Mouse (Mus musculus): ENCODE data around the gene B830017H08Rik. TPM values are rescaled to one million over a fixed set of nuclear protein-coding genes. Genes with fewer than 3 reads are reported as not detected.
A peak's percentile ranks its signal among the peaks of the same experiment; 100 is the strongest.

B830017H08Rik gene
- polyA plus RNA-seq (2014; fragmentation: Nextera tagmentation; extraction: Ambion mirVana), result not detected in 2 replicates

DNA sequence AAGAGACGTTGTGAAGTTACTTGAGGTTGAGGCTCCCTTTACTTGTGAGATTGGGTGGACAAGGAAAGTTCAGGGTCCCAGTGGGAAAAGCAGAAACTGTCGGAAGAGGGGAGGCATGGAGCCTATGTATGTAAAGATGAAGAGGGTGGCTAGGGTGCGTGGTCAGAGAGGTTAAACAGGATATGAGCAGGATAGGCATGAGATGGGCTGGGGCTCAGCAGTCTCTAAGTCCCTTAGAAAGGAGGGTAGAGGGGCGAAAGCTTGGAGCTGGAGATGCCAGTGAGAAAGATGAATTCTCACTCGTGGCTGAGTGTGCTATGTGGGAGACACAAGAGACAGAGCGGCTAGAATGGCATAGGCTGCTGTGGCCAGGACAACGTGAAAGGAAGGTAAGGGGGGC lies at the start of gene B830017H08Rik:
B830017H08Rik (plus strand) TSS at position 301 of the 400 bp plus-strand sequence.
- peak within 1 kb of the TSS; percentile 47 to 61 for H3K4me3 ChIP-seq (ENCODE audit: control insufficient read depth in 1 of 2, insufficient read depth in 1 of 2, low read depth in 1 of 2, low read length in 2 of 2)
- ATAC-seq (ENCODE audit: insufficient number of reproducible peaks, insufficient read depth, low FRiP score, low read depth), result no peak
- 29% methylated on average over 7 of the region's 7 CpGs for WGBS
- H3K4me2 ChIP-seq (ENCODE audit: low read length), result peak within 1 kb of the TSS; percentile 99
- no peaks in the 10 kb centered on the region for H3K9me3 ChIP-seq (ENCODE audit: control insufficient read depth, low read length)
- peaks cover 2 to 7% of the 10 kb centered on the region in 2 experiments; a peak in 2 of 4 replicates for H3K4me1 ChIP-seq (ENCODE audit: control insufficient read depth in 2 of 2, insufficient read depth in 2 of 2, low read length in 2 of 2)
- peak within 1 kb of the TSS; percentile 69 for H3K9ac ChIP-seq (ENCODE audit: low read length)
- peaks cover 76% of the 10 kb centered on the region for H3K27me3 ChIP-seq (ENCODE audit: control insufficient read depth, insufficient read depth, low read length)
- no peak within 1 kb of the TSS for H3K27ac ChIP-seq (replicated peaks in 1 of 2; ENCODE audit: control insufficient read depth in 1 of 2, insufficient read depth in 1 of 2, low read depth in 2 of 2, low read length in 2 of 2)
- no peaks in the 10 kb centered on the region for H3K36me3 ChIP-seq (ENCODE audit: control insufficient read depth, insufficient read depth, low read length)

GRCm38 (mm10) chr16:17785337-17785736 lies 47.6 kb upstream of the B830017H08Rik start:
- Histone ChIP-seq H3K36me3 (ENCODE audit: control insufficient read depth, insufficient read depth, low read length) (peaks cover 74% of the 10 kb centered on the region), H3K4me1 (ENCODE audit: control insufficient read depth in 2 of 2, insufficient read depth in 2 of 2, low read length in 2 of 2) (no peaks in the 10 kb centered on the region), H3K9me3 (ENCODE audit: control insufficient read depth, low read length) (no peaks in the 10 kb centered on the region), H3K4me2 (ENCODE audit: low read length) (no peak overlapping the region), H3K27ac (replicated peaks in 1 of 2; ENCODE audit: control insufficient read depth in 1 of 2, insufficient read depth in 1 of 2, low read depth in 2 of 2, low read length in 2 of 2) (no peak overlapping the region), H3K27me3 (ENCODE audit: control insufficient read depth, insufficient read depth, low read length) (no peaks in the 10 kb centered on the region), H3K4me3 (ENCODE audit: control insufficient read depth in 1 of 2, insufficient read depth in 1 of 2, low read depth in 1 of 2, low read length in 2 of 2) (no peak overlapping the region), H3K9ac (ENCODE audit: low read length) (no peak overlapping the region; the same call in 1 of the 2 replicates)
- ATAC-seq (ENCODE audit: insufficient number of reproducible peaks, insufficient read depth, low FRiP score, low read depth), result no peak
- WGBS, result 51% methylated on average over 3 of the region's 3 CpGs

GRCm38 (mm10) chr16:17792728-17793127 lies 40.2 kb upstream of the B830017H08Rik start:
- Histone ChIP-seq H3K4me2 (ENCODE audit: low read length) (no peak overlapping the region), H3K9me3 (ENCODE audit: control insufficient read depth, low read length) (no peaks in the 10 kb centered on the region), H3K4me3 (ENCODE audit: control insufficient read depth in 1 of 2, insufficient read depth in 1 of 2, low read depth in 1 of 2, low read length in 2 of 2) (no peak overlapping the region), H3K36me3 (ENCODE audit: control insufficient read depth, insufficient read depth, low read length) (peaks cover 46% of the 10 kb centered on the region), H3K9ac (ENCODE audit: low read length) (no peak overlapping the region), H3K27me3 (ENCODE audit: control insufficient read depth, insufficient read depth, low read length) (0 out of 2 replicates have a peak, but pooled peaks cover 13% of the 10 kb centered on the region), H3K4me1 (ENCODE audit: control insufficient read depth in 2 of 2, insufficient read depth in 2 of 2, low read length in 2 of 2) (peaks cover 0 to 7% of the 10 kb centered on the region in 2 experiments; a peak in 1 of 4 replicates), H3K27ac (replicated peaks in 1 of 2; ENCODE audit: control insufficient read depth in 1 of 2, insufficient read depth in 1 of 2, low read depth in 2 of 2, low read length in 2 of 2) (no peak overlapping the region)
- no peak for ATAC-seq (ENCODE audit: insufficient number of reproducible peaks, insufficient read depth, low FRiP score, low read depth)
- WGBS, result 71% methylated on average over 3 of the region's 3 CpGs

- Histone ChIP-seq H3K4me2 (ENCODE audit: low read length) (no peak overlapping the region), H3K36me3 (ENCODE audit: control insufficient read depth, insufficient read depth, low read length) (peaks cover 35% of the 10 kb centered on the region), H3K27ac (replicated peaks in 1 of 2; ENCODE audit: control insufficient read depth in 1 of 2, insufficient read depth in 1 of 2, low read depth in 2 of 2, low read length in 2 of 2) (no peak overlapping the region), H3K4me3 (ENCODE audit: control insufficient read depth in 1 of 2, insufficient read depth in 1 of 2, low read depth in 1 of 2, low read length in 2 of 2) (no peak overlapping the region), H3K4me1 (ENCODE audit: control insufficient read depth in 2 of 2, insufficient read depth in 2 of 2, low read length in 2 of 2) (peaks cover 0 to 14% of the 10 kb centered on the region in 2 experiments; a peak in 1 of 4 replicates), H3K27me3 (ENCODE audit: control insufficient read depth, insufficient read depth, low read length) (peaks cover 26% of the 10 kb centered on the region), H3K9me3 (ENCODE audit: control insufficient read depth, low read length) (no peaks in the 10 kb centered on the region), H3K9ac (ENCODE audit: low read length) (no peak overlapping the region)
- 87% methylated on average over 4 of the region's 4 CpGs for WGBS
- ATAC-seq (ENCODE audit: insufficient number of reproducible peaks, insufficient read depth, low FRiP score, low read depth), result no peak
Measured at GRCm38 (mm10) chr16:17794047-17794446, 38.9 kb upstream of the B830017H08Rik start.

GRCm38 (mm10) chr16:17795643-17796042 lies 37.3 kb upstream of the B830017H08Rik start:
- 72% methylated on average over 5 of the region's 5 CpGs for WGBS
- Histone ChIP-seq H3K4me3 (ENCODE audit: control insufficient read depth in 1 of 2, insufficient read depth in 1 of 2, low read depth in 1 of 2, low read length in 2 of 2) (no peak overlapping the region), H3K27me3 (ENCODE audit: control insufficient read depth, insufficient read depth, low read length) (peaks cover 36% of the 10 kb centered on the region), H3K27ac (replicated peaks in 1 of 2; ENCODE audit: control insufficient read depth in 1 of 2, insufficient read depth in 1 of 2, low read depth in 2 of 2, low read length in 2 of 2) (no peak overlapping the region), H3K9me3 (ENCODE audit: control insufficient read depth, low read length) (no peaks in the 10 kb centered on the region), H3K4me2 (ENCODE audit: low read length) (no peak overlapping the region), H3K4me1 (ENCODE audit: control insufficient read depth in 2 of 2, insufficient read depth in 2 of 2, low read length in 2 of 2) (peaks cover 0 to 14% of the 10 kb centered on the region in 2 experiments; a peak in 1 of 4 replicates), H3K36me3 (ENCODE audit: control insufficient read depth, insufficient read depth, low read length) (peaks cover 21% of the 10 kb centered on the region), H3K9ac (ENCODE audit: low read length) (no peak overlapping the region)
- no peak for ATAC-seq (ENCODE audit: insufficient number of reproducible peaks, insufficient read depth, low FRiP score, low read depth)

- H3K4me2 ChIP-seq (ENCODE audit: low read length), result peak overlapping the region; percentile 85
- H3K27me3 ChIP-seq (ENCODE audit: control insufficient read depth, insufficient read depth, low read length), result peaks cover 45% of the 10 kb centered on the region
- no peak overlapping the region; the same call in 1 of the 2 replicates for H3K9ac ChIP-seq (ENCODE audit: low read length)
- H3K27ac ChIP-seq (replicated peaks in 1 of 2; ENCODE audit: control insufficient read depth in 1 of 2, insufficient read depth in 1 of 2, low read depth in 2 of 2, low read length in 2 of 2), result no peak overlapping the region; a peak in 1 of 4 replicates
- H3K4me1 ChIP-seq (ENCODE audit: control insufficient read depth in 2 of 2, insufficient read depth in 2 of 2, low read length in 2 of 2), result peaks cover 0 to 15% of the 10 kb centered on the region in 2 experiments; a peak in 2 of 4 replicates
- peak overlapping the region; percentile 65 to 66; a peak in 3 of 4 replicates for H3K4me3 ChIP-seq (ENCODE audit: control insufficient read depth in 1 of 2, insufficient read depth in 1 of 2, low read depth in 1 of 2, low read length in 2 of 2)
- no peaks in the 10 kb centered on the region for H3K9me3 ChIP-seq (ENCODE audit: control insufficient read depth, low read length)
- peaks cover 12% of the 10 kb centered on the region for H3K36me3 ChIP-seq (ENCODE audit: control insufficient read depth, insufficient read depth, low read length)
- no peak for ATAC-seq (ENCODE audit: insufficient number of reproducible peaks, insufficient read depth, low FRiP score, low read depth)
Measured at GRCm38 (mm10) chr16:17796519-17796918, 36.4 kb upstream of the B830017H08Rik start.

DNA sequence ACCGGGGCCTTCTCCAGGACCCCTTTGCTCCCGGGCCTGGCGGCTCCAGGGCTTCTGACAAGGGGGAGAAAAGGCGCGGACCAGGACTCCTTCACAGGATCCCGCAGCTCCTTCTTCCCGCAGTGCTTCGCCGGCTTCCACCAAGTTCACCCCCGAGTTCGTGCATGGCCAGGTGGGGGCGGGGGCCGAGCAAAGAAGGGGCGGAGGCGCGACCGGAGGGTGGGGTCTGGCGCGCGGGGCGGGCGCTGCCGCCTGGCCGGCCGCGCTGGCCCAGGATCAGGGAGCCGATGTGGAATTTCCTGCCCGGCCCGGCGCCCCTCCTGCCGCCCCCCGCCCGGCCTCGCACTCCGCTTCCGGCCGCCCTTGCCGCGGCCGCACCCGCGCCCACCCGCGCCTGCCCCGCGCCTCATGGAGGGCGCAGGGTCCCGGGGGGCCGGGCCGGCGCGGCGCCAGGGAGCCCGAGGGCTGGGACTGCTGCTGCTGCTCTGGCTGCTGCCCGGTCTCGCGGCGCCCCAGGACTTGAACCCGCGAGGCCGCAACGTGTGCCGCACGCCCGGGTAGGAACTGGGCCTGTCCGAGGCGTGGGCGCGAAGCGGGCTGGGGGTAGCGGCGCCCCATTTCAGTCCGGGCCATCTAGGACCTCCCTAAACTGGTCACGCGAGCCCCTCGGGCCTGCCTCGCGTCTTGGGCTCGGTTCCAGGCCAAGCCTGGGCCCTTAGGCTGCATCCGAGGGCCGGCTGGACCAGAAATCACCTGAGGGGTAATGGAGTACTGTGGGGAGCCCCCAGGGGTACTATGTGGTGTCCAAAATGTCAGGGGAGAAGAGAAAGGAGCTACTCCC lies 35.7 kb upstream of the B830017H08Rik start, which contains the start of gene Scarf2:
Scarf2 (plus strand) TSS at position 312 of the 841 bp plus-strand sequence.
- 3% methylated on average over 62 of the region's 81 CpGs for whole genome bisulfite sequencing
- H3K4me2 ChIP-seq (ENCODE audit: low read length), result peak within 1 kb of the TSS; percentile 85
- H3K9ac ChIP-seq (ENCODE audit: low read length), result peak within 1 kb of the TSS; percentile 84
- peaks cover 51% of the 10 kb centered on the region for H3K27me3 ChIP-seq (ENCODE audit: control insufficient read depth, insufficient read depth, low read length)
- H3K27ac ChIP-seq (replicated peaks in 1 of 2; ENCODE audit: control insufficient read depth in 1 of 2, insufficient read depth in 1 of 2, low read depth in 2 of 2, low read length in 2 of 2), result peak within 1 kb of the TSS; percentile 63 to 81
- H3K4me1 ChIP-seq (ENCODE audit: control insufficient read depth in 2 of 2, insufficient read depth in 2 of 2, low read length in 2 of 2), result peaks cover 2 to 21% of the 10 kb centered on the region in 2 experiments; a peak in 3 of 4 replicates
- ATAC-seq (ENCODE audit: insufficient number of reproducible peaks, insufficient read depth, low FRiP score, low read depth), result peak; percentile 66
- H3K9me3 ChIP-seq (ENCODE audit: control insufficient read depth, low read length), result no peaks in the 10 kb centered on the region
- H3K4me3 ChIP-seq (ENCODE audit: control insufficient read depth in 1 of 2, insufficient read depth in 1 of 2, low read depth in 1 of 2, low read length in 2 of 2), result peak within 1 kb of the TSS; percentile 65 to 66
- peaks cover 7% of the 10 kb centered on the region for H3K36me3 ChIP-seq (ENCODE audit: control insufficient read depth, insufficient read depth, low read length)
